Mouse (Mus musculus) stomach, postnatal 0 days (tissue): ENCODE data around the gene Rapgef1. TPM values are rescaled to one million over a fixed set of nuclear protein-coding genes. Genes with fewer than 3 reads are reported as not detected.

Experiments
- ATAC-seq: fragments of 200-750 bp; cut with Nextera tagmentation; 2 replicates; pipeline ENCODE4 v1.8.0; 2017; ENCODE audit not compliant: low FRiP score, low TSS enrichment
- DNase-seq: peaks from one replicate; pipeline ENCODE4 v3.0.0-alpha.2; 2016; ENCODE audit warnings: low spot score
- H3K27ac ChIP-seq: fragments of 300-500 bp; sonication (generic); replicated peaks from 2 replicates; pipeline ENCODE4 v1.5.1; 2014; ENCODE audit warnings: mild to moderate bottlenecking, control low read depth
- H3K27me3 ChIP-seq: fragments of 300-500 bp; sonication (generic); 2 replicates; pipeline ENCODE4 v1.6.1; 2014; ENCODE audit warnings: low read length; ENCODE audit not compliant: control insufficient read depth, insufficient read depth
- H3K36me3 ChIP-seq: fragments of 300-500 bp; sonication (generic); 2 replicates; pipeline ENCODE4 v1.6.1; 2014; ENCODE audit warnings: low read length, mixed read lengths; ENCODE audit not compliant: control insufficient read depth, insufficient read depth
- H3K4me1 ChIP-seq: fragments of 300-500 bp; sonication (generic); replicated peaks from 2 replicates; pipeline ENCODE4 v1.6.1; 2014; ENCODE audit warnings: antibody characterized with exemption; ENCODE audit not compliant: control insufficient read depth, insufficient read depth
- H3K4me2 ChIP-seq: fragments of 300-500 bp; sonication (generic); replicated peaks from 2 replicates; pipeline ENCODE4 v1.6.1; 2014; ENCODE audit warnings: low read depth, mild to moderate bottlenecking, control low read depth, moderate library complexity
- H3K4me3 ChIP-seq: fragments of 300-500 bp; sonication (generic); 2 replicates; pipeline ENCODE4 v1.5.1; 2014; ENCODE audit warnings: low read depth, low read length, control low read depth
- H3K9ac ChIP-seq: fragments of 300-500 bp; sonication (generic); 2 replicates; pipeline ENCODE4 v1.6.1; 2014; ENCODE audit warnings: mild to moderate bottlenecking, low read length, control low read depth, mixed read lengths
- H3K9me3 ChIP-seq: fragments of 300-500 bp; sonication (generic); 2 replicates; pipeline ENCODE4 v1.6.1; 2016; ENCODE audit warnings: low read length; ENCODE audit not compliant: control insufficient read depth
- CTCF ChIP-seq: IDR thresholded peaks from 2 replicates; pipeline ENCODE4 v1.5.1; 2016; ENCODE audit warnings: antibody characterized with exemption, low read depth, mild to moderate bottlenecking, moderate library complexity
- EP300 ChIP-seq: optimal IDR thresholded peaks from 2 replicates; pipeline ENCODE3; 2016; ENCODE audit warnings: antibody characterized with exemption
- WGBS: fragments of 180-500 bp; shearing (Covaris S2); extraction: QIAGEN DNeasy Blood & Tissue Kit; methylation state at CpG from one replicate; pipeline ENCODE4 v1.1.7; 2014; 5-methylcytosine and 5-hydroxymethylcytosine counted together
- polyA plus RNA-seq: library from polyadenylated mRNA; unstranded; fragments of >200 nt; fragmentation: Nextera tagmentation; extraction: Ambion mirVana; gene quantifications from 2 replicates; pipeline ENCODE4 v1.2.1, GENCODE M21; 2015

The Rapgef1 gene
- polyA plus RNA-seq, 1 experiment from 2014 or later = 7.2 TPM

GRCm38 (mm10) chr2:29674545-29674944 lies 55.0 kb downstream of the Rapgef1 start:
- no peak overlapping the region for H3K4me2 ChIP-seq
- DNase-seq = no peak
- H3K4me3 ChIP-seq = no peak overlapping the region
- no peak for ATAC-seq
- H3K9me3 ChIP-seq = no peaks in the 10 kb centered on the region
- no peak overlapping the region for H3K27ac ChIP-seq
- 68% methylated on average over 2 of the region's 2 CpGs for WGBS
- no peak for TF ChIP-seq EP300
- TF ChIP-seq CTCF = no peak
- no peak overlapping the region for H3K9ac ChIP-seq
- no peaks in the 10 kb centered on the region for H3K36me3 ChIP-seq
- H3K27me3 ChIP-seq = no peaks in the 10 kb centered on the region
- H3K4me1 ChIP-seq = peaks cover 7% of the 10 kb centered on the region

DNA sequence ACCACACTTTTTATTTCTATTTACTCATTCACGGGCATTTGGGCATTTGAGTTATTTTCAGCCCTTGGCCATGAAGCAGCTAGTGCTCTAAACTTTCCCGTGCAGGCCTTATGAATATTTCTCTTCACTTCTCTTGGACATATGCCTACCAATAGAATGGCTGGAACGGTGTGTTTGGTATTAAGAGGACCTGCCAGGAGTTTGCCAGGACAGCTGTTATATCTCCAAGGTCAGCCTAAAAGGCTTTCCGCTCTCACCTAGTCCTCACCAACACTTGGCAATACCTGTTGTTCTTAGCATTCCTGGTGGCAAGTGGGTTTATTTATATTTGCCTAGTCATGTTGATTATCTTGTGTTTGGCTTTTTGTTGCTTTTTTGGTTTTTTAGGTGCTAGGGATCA lies 56.3 kb downstream of the Rapgef1 start:
- no peak overlapping the region for H3K27ac ChIP-seq
- 59% methylated on average over 4 of the region's 4 CpGs for WGBS
- peaks cover 3% of the 10 kb centered on the region for H3K4me1 ChIP-seq
- no peaks in the 10 kb centered on the region for H3K9me3 ChIP-seq
- H3K9ac ChIP-seq = no peak overlapping the region
- ATAC-seq (no peak), DNase-seq (no peak)
- H3K36me3 ChIP-seq = no peaks in the 10 kb centered on the region
- no peaks in the 10 kb centered on the region for H3K27me3 ChIP-seq
- no peak overlapping the region for H3K4me3 ChIP-seq
- TF ChIP-seq CTCF (no peak), EP300 (no peak)
- H3K4me2 ChIP-seq = no peak overlapping the region

DNA sequence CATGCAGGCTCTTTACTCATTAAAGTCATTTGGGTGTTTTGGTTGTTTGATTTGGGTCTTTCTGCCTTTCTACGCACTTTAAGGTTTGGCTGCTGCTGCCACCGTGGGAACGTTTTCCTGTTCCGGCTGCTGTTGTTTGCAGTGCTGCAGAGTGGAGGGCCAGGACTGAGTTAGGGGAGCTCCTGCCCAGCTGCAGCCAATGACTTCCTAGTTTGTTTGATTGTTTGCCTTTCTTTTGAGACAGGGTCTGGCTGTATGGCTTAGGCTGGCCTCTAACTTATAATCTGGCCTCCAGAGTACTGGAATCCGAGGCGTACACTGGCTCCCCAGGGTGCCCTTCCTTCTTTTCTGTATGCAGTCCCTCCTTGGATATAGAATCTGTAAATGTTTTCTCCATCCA lies 57.0 kb downstream of the Rapgef1 start:
- no peak overlapping the region for H3K9ac ChIP-seq
- no peak overlapping the region for H3K4me3 ChIP-seq
- TF ChIP-seq EP300 = no peak
- H3K27ac ChIP-seq = no peak overlapping the region
- ATAC-seq (no peak), DNase-seq (no peak)
- H3K4me2 ChIP-seq = no peak overlapping the region
- H3K27me3 ChIP-seq = no peaks in the 10 kb centered on the region
- no peaks in the 10 kb centered on the region for H3K9me3 ChIP-seq
- peaks cover 3% of the 10 kb centered on the region; the same call in 1 of the 2 replicates for H3K4me1 ChIP-seq
- no peaks in the 10 kb centered on the region for H3K36me3 ChIP-seq
- WGBS = 49% methylated on average over 6 of the region's 6 CpGs

DNA sequence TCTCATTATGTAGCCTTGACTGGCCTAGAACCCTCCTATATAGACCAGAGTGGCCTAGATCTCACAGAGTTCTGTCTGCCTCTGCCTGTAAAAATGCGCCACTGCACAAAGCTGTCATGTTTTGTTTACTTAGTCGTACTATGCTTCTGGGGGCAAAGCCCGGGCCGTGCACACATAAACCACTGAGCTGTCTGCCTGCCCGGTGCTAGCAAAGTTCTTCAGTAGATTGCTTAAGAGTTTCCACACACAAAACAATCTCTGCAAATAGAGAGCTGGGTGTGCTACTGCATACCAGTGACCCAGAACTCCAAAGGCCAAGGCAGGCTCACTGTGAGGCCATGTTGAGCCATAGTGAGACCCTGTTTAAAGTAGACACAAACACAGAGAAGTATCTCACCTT lies 58.3 kb downstream of the Rapgef1 start:
- Histone ChIP-seq H3K4me2 (no peak overlapping the region), H3K4me3 (no peak overlapping the region), H3K27me3 (no peaks in the 10 kb centered on the region), H3K36me3 (no peaks in the 10 kb centered on the region), H3K27ac (0 out of 2 replicates have a peak overlapping the region, but pooled peaks have one; percentile 20), H3K9ac (no peak overlapping the region), H3K9me3 (no peaks in the 10 kb centered on the region), H3K4me1 (peaks cover 3% of the 10 kb centered on the region; the same call in 1 of the 2 replicates)
- 21% methylated on average over 5 of the region's 5 CpGs for WGBS
- ATAC-seq = peak; percentile 39; the same call in 1 of the 2 replicates
- no peak for DNase-seq
- TF ChIP-seq EP300 (no peak), CTCF (peak; percentile 20; the same call in 1 of the 2 replicates)

DNA sequence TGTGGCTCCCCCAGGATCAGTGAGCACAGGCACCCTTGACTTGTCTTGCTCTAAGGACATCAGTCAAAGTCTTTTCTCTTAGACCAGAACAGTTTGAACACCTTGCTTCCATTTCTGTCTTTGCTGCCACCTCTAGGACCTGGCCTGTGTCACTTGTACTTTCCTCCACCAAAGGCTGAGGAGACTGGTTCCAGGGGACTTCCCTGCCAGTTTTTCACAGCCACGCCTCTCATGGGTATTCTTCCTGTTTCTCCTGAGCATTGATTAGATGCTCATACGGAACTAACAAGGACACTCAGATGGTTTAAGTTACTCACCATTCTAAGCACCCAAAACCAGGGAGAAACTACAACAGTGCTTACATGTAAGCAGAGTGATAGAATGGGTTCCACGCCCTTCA lies 59.0 kb downstream of the Rapgef1 start:
- DNase-seq (no peak), ATAC-seq (no peak)
- no peak for TF ChIP-seq EP300
- TF ChIP-seq CTCF = no peak
- H3K36me3 ChIP-seq = no peaks in the 10 kb centered on the region
- no peak overlapping the region for H3K27ac ChIP-seq
- H3K4me3 ChIP-seq = no peak overlapping the region
- H3K4me2 ChIP-seq = no peak overlapping the region
- no peaks in the 10 kb centered on the region for H3K27me3 ChIP-seq
- no peak overlapping the region for H3K9ac ChIP-seq
- 62% methylated on average over 3 of the region's 3 CpGs for WGBS
- H3K4me1 ChIP-seq = peaks cover 3% of the 10 kb centered on the region; the same call in 1 of the 2 replicates
- H3K9me3 ChIP-seq = no peaks in the 10 kb centered on the region

GRCm38 (mm10) chr2:29679710-29680584 lies 60.4 kb downstream of the Rapgef1 start:
- H3K4me2 ChIP-seq = no peak overlapping the region
- H3K4me3 ChIP-seq = no peak overlapping the region
- no peak overlapping the region for H3K9ac ChIP-seq
- WGBS = 90% methylated on average over 6 of the region's 6 CpGs
- H3K4me1 ChIP-seq = peaks cover 3% of the 10 kb centered on the region; the same call in 1 of the 2 replicates
- no peaks in the 10 kb centered on the region for H3K9me3 ChIP-seq
- H3K27ac ChIP-seq = no peak overlapping the region
- H3K27me3 ChIP-seq = no peaks in the 10 kb centered on the region
- no peak for TF ChIP-seq EP300
- TF ChIP-seq CTCF = no peak
- DNase-seq (no peak), ATAC-seq (no peak)
- H3K36me3 ChIP-seq = no peaks in the 10 kb centered on the region
